Mouse (Mus musculus): ENCODE data around the gene Spef2. TPM values are rescaled to one million over a fixed set of nuclear protein-coding genes. Genes with fewer than 3 reads are reported as not detected.

Spef2 gene
- polyA plus RNA-seq, 1 experiment = 5.9 TPM

- no peaks in the 10 kb centered on the region for H3K4me1 ChIP-seq (ENCODE audit: control insufficient read depth, insufficient read depth, low read length)
- H3K27ac ChIP-seq (ENCODE audit: control insufficient read depth, insufficient read depth, low read depth, low read length) = no peak overlapping the region
- H3K36me3 ChIP-seq (ENCODE audit: control insufficient read depth, insufficient read depth, low read length) = no peaks in the 10 kb centered on the region
- TF ChIP-seq POLR2A (IDR thresholded peaks at IDR 0.05; ENCODE audit: control insufficient read depth, low read depth, low read length) = no peak
- TF ChIP-seq CTCF (IDR thresholded peaks at IDR 0.05; ENCODE audit: control insufficient read depth, insufficient read depth, insufficient replicate concordance, low read depth, low read length) = no peak
- no peaks in the 10 kb centered on the region for H3K27me3 ChIP-seq (ENCODE audit: control insufficient read depth, insufficient read depth, low read length)
- H3K4me3 ChIP-seq (ENCODE audit: control insufficient read depth, low read depth, low read length) = no peak overlapping the region
Measured at GRCm38 (mm10) chr15:9750966-9751365, 2.3 kb upstream of the Spef2 start.

- H3K27ac ChIP-seq (ENCODE audit: control insufficient read depth, insufficient read depth, low read depth, low read length) = no peak overlapping the region
- no peak for TF ChIP-seq CTCF (IDR thresholded peaks at IDR 0.05; ENCODE audit: control insufficient read depth, insufficient read depth, insufficient replicate concordance, low read depth, low read length)
- TF ChIP-seq POLR2A (IDR thresholded peaks at IDR 0.05; ENCODE audit: control insufficient read depth, low read depth, low read length) = no peak
- no peaks in the 10 kb centered on the region for H3K27me3 ChIP-seq (ENCODE audit: control insufficient read depth, insufficient read depth, low read length)
- H3K36me3 ChIP-seq (ENCODE audit: control insufficient read depth, insufficient read depth, low read length) = no peaks in the 10 kb centered on the region
- H3K4me1 ChIP-seq (ENCODE audit: control insufficient read depth, insufficient read depth, low read length) = no peaks in the 10 kb centered on the region
- peak overlapping the region; percentile 48 for H3K4me3 ChIP-seq (ENCODE audit: control insufficient read depth, low read depth, low read length)
Measured at GRCm38 (mm10) chr15:9747410-9748104, 1.1 kb downstream of the Spef2 start.

DNA sequence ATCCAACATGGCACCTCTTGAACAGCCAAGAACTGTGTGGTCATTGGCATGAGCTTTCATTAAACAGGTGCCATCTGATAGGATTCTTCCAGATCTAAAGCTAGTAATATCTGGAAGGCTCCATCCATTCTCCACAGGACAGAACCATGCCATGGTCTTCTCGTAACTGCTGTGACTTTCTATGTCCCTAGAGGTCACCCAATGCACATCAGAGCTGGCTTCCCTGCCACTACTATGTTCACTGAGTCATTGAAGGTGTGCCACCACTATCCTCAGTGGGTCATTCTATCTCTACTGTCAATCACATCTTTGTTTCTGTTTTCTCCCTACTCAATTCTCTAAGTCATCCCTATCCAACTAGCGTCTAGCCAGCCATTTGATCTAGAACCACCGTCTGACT is 6.5 kb downstream of the Spef2 start:
- Histone ChIP-seq H3K36me3 (ENCODE audit: control insufficient read depth, insufficient read depth, low read length) (no peaks in the 10 kb centered on the region), H3K4me1 (ENCODE audit: control insufficient read depth, insufficient read depth, low read length) (no peaks in the 10 kb centered on the region), H3K4me3 (ENCODE audit: control insufficient read depth, low read depth, low read length) (no peak overlapping the region), H3K27ac (ENCODE audit: control insufficient read depth, insufficient read depth, low read depth, low read length) (no peak overlapping the region), H3K27me3 (ENCODE audit: control insufficient read depth, insufficient read depth, low read length) (no peaks in the 10 kb centered on the region)
- TF ChIP-seq POLR2A (IDR thresholded peaks at IDR 0.05; ENCODE audit: control insufficient read depth, low read depth, low read length) = no peak
- no peak for TF ChIP-seq CTCF (IDR thresholded peaks at IDR 0.05; ENCODE audit: control insufficient read depth, insufficient read depth, insufficient replicate concordance, low read depth, low read length)

GRCm38 (mm10) chr15:9714574-9715458 is 33.9 kb downstream of the Spef2 start:
- H3K27me3 ChIP-seq (ENCODE audit: control insufficient read depth, insufficient read depth, low read length) = no peaks in the 10 kb centered on the region
- no peak for TF ChIP-seq CTCF (IDR thresholded peaks at IDR 0.05; ENCODE audit: control insufficient read depth, insufficient read depth, insufficient replicate concordance, low read depth, low read length)
- TF ChIP-seq POLR2A (IDR thresholded peaks at IDR 0.05; ENCODE audit: control insufficient read depth, low read depth, low read length) = no peak
- no peak overlapping the region for H3K4me3 ChIP-seq (ENCODE audit: control insufficient read depth, low read depth, low read length)
- H3K27ac ChIP-seq (ENCODE audit: control insufficient read depth, insufficient read depth, low read depth, low read length) = no peak overlapping the region
- no peaks in the 10 kb centered on the region for H3K4me1 ChIP-seq (ENCODE audit: control insufficient read depth, insufficient read depth, low read length)
- H3K36me3 ChIP-seq (ENCODE audit: control insufficient read depth, insufficient read depth, low read length) = no peaks in the 10 kb centered on the region

GRCm38 (mm10) chr15:9713707-9714106 is 35.0 kb downstream of the Spef2 start:
- no peaks in the 10 kb centered on the region for H3K27me3 ChIP-seq (ENCODE audit: control insufficient read depth, insufficient read depth, low read length)
- no peaks in the 10 kb centered on the region for H3K4me1 ChIP-seq (ENCODE audit: control insufficient read depth, insufficient read depth, low read length)
- TF ChIP-seq POLR2A (IDR thresholded peaks at IDR 0.05; ENCODE audit: control insufficient read depth, low read depth, low read length) (no peak), CTCF (IDR thresholded peaks at IDR 0.05; ENCODE audit: control insufficient read depth, insufficient read depth, insufficient replicate concordance, low read depth, low read length) (no peak)

GRCm38 (mm10) chr15:9710330-9710729 is 38.3 kb downstream of the Spef2 start:
- no peaks in the 10 kb centered on the region for H3K4me1 ChIP-seq (ENCODE audit: control insufficient read depth, insufficient read depth, low read length)
- TF ChIP-seq CTCF (IDR thresholded peaks at IDR 0.05; ENCODE audit: control insufficient read depth, insufficient read depth, insufficient replicate concordance, low read depth, low read length) (no peak), POLR2A (IDR thresholded peaks at IDR 0.05; ENCODE audit: control insufficient read depth, low read depth, low read length) (no peak)
- H3K27ac ChIP-seq (ENCODE audit: control insufficient read depth, insufficient read depth, low read depth, low read length) = no peak overlapping the region
- H3K36me3 ChIP-seq (ENCODE audit: control insufficient read depth, insufficient read depth, low read length) = no peaks in the 10 kb centered on the region
- no peaks in the 10 kb centered on the region for H3K27me3 ChIP-seq (ENCODE audit: control insufficient read depth, insufficient read depth, low read length)
- no peak overlapping the region for H3K4me3 ChIP-seq (ENCODE audit: control insufficient read depth, low read depth, low read length)

More at GRCm38 (mm10) chr15:9713707-9714106, 35.0 kb downstream of the Spef2 start:
- H3K27ac ChIP-seq (ENCODE audit: control insufficient read depth, insufficient read depth, low read depth, low read length) = no peak overlapping the region
- no peak overlapping the region for H3K4me3 ChIP-seq (ENCODE audit: control insufficient read depth, low read depth, low read length)
- H3K36me3 ChIP-seq (ENCODE audit: control insufficient read depth, insufficient read depth, low read length) = no peaks in the 10 kb centered on the region

- TF ChIP-seq CTCF (IDR thresholded peaks at IDR 0.05; ENCODE audit: control insufficient read depth, insufficient read depth, insufficient replicate concordance, low read depth, low read length) = no peak
- TF ChIP-seq POLR2A (IDR thresholded peaks at IDR 0.05; ENCODE audit: control insufficient read depth, low read depth, low read length) = no peak
- Histone ChIP-seq H3K27ac (ENCODE audit: control insufficient read depth, insufficient read depth, low read depth, low read length) (no peak overlapping the region), H3K4me1 (ENCODE audit: control insufficient read depth, insufficient read depth, low read length) (no peaks in the 10 kb centered on the region), H3K27me3 (ENCODE audit: control insufficient read depth, insufficient read depth, low read length) (no peaks in the 10 kb centered on the region), H3K4me3 (ENCODE audit: control insufficient read depth, low read depth, low read length) (no peak overlapping the region), H3K36me3 (ENCODE audit: control insufficient read depth, insufficient read depth, low read length) (no peaks in the 10 kb centered on the region)
Measured at GRCm38 (mm10) chr15:9705830-9706450, 42.7 kb downstream of the Spef2 start.

All from testis, adult 2 months (tissue).